Comparison of ENCODE assay signal across 8 mouse cellular contexts in genomic region chr5:88764987-88765481, GRCm38 (mm10). TPM values are rescaled to one million over a fixed set of nuclear protein-coding genes. Genes with fewer than 3 reads are reported as not detected.
A peak's percentile ranks its signal among the peaks of the same experiment; 100 is the strongest.
DNase-seq lines count a peak whose midpoint lies in the region; ATAC-seq and TF ChIP-seq lines count a peak whose summit lies in the region.

Gene Dck (plus strand): TSS chr5:88764996.

- peak; percentile 99 for ATAC-seq in forebrain, embryonic 16.5 days
- peak; percentile 96 to 97 for ATAC-seq in hematopoietic stem cell, adult 5-6 weeks (replicated peaks in 1 of 2; ENCODE audit: insufficient read depth in 1 of 2, low FRiP score in 2 of 2, low TSS enrichment in 1 of 2, low read depth in 1 of 2, poor library complexity in 2 of 2, severe bottlenecking in 2 of 2)
- peak; percentile 100 for ATAC-seq in lung, embryonic 16.5 days (ENCODE audit: low read depth)

- peaks cover 2 to 7% of the 10 kb centered on the region in 2 experiments; a peak in 3 of 4 replicates for H3K4me1 ChIP-seq in ES-E14 (ENCODE audit: control insufficient read depth in 2 of 2, insufficient read depth in 2 of 2, low read length in 2 of 2, poor library complexity in 1 of 2)
- peaks cover 12% of the 10 kb centered on the region for H3K4me1 ChIP-seq in forebrain, embryonic 16.5 days (replicated peaks; ENCODE audit: control insufficient read depth, insufficient read depth, low read length)
- peaks cover 13% of the 10 kb centered on the region for H3K4me1 ChIP-seq in lung, embryonic 16.5 days (replicated peaks; ENCODE audit: control insufficient read depth, insufficient read depth, low read length)

- H3K4me3 ChIP-seq in ES-E14 (ENCODE audit: insufficient read depth in 1 of 2, low read depth in 1 of 2, low read length in 2 of 2, poor library complexity in 1 of 2, severe bottlenecking in 1 of 2), result peak within 1 kb of the TSS; percentile 94 to 97
- H3K4me3 ChIP-seq in forebrain, embryonic 16.5 days (replicated peaks; ENCODE audit: low read length), result peak within 1 kb of the TSS; percentile 94
- peak within 1 kb of the TSS; percentile 82 for H3K4me3 ChIP-seq in lung, embryonic 16.5 days (ENCODE audit: low read length)

- peak; percentile 99 for DNase-seq in ES-E14 (ENCODE audit: low read depth, low spot score)
- peak; percentile 98 for DNase-seq in c-Kit-positive CD71-positive TER-119-negative erythroid progenitor cells, embryonic 14.5 days (ENCODE audit: low read depth)
- DNase-seq in layer of hippocampus, adult 9-11 months, result peak; percentile 98
- peak; percentile 99 for DNase-seq in ovary, adult 18-20 months (ENCODE audit: low spot score)
- peak; percentile 99 to 100 for DNase-seq in thymus, postnatal 10 days (ENCODE audit: low spot score in 2 of 2)

- peak within 1 kb of the TSS; percentile 50 for H3K4me2 ChIP-seq in forebrain, embryonic 16.5 days (ENCODE audit: low read length)
- H3K4me2 ChIP-seq in lung, embryonic 16.5 days (ENCODE audit: low read depth, low read length), result peak within 1 kb of the TSS; percentile 86

- no peaks in the 10 kb centered on the region for H3K9me3 ChIP-seq in ES-E14 (ENCODE audit: control insufficient read depth, insufficient read depth, low read depth, low read length)
- no peaks in the 10 kb centered on the region for H3K9me3 ChIP-seq in forebrain, embryonic 16.5 days (ENCODE audit: control insufficient read depth, low read length)
- H3K9me3 ChIP-seq in lung, embryonic 16.5 days (ENCODE audit: control insufficient read depth, low read length), result no peaks in the 10 kb centered on the region

- H3K27ac ChIP-seq in ES-E14 (ENCODE audit: insufficient read depth, low read depth, low read length, poor library complexity, severe bottlenecking), result peak within 1 kb of the TSS; percentile 89
- H3K27ac ChIP-seq in forebrain, embryonic 16.5 days (ENCODE audit: low read length), result peak within 1 kb of the TSS; percentile 94
- H3K27ac ChIP-seq in lung, embryonic 16.5 days (ENCODE audit: low read length), result peak within 1 kb of the TSS; percentile 87

- H3K36me3 ChIP-seq in ES-E14 (ENCODE audit: control insufficient read depth, insufficient read depth, low read length, poor library complexity, severe bottlenecking), result peaks cover 8% of the 10 kb centered on the region
- H3K36me3 ChIP-seq in forebrain, embryonic 16.5 days (ENCODE audit: control insufficient read depth, insufficient read depth), result peaks cover 4% of the 10 kb centered on the region; the same call in 1 of the 2 replicates
- peaks cover 3% of the 10 kb centered on the region; the same call in 1 of the 2 replicates for H3K36me3 ChIP-seq in lung, embryonic 16.5 days (ENCODE audit: control insufficient read depth, insufficient read depth, low read length)

- peak within 1 kb of the TSS; percentile 97 for H3K9ac ChIP-seq in ES-E14 (ENCODE audit: insufficient read depth, low read depth, low read length, poor library complexity, severe bottlenecking)
- H3K9ac ChIP-seq in forebrain, embryonic 16.5 days (replicated peaks; ENCODE audit: low read depth, low read length), result peak within 1 kb of the TSS; percentile 91
- peak within 1 kb of the TSS; percentile 89 for H3K9ac ChIP-seq in lung, embryonic 16.5 days (ENCODE audit: low read length)

- in situ Hi-C loops in ES-E14 (cut with MboI; ENCODE audit: low sequenced_read_pairs in 2 of 2, unreplicated experiment in 2 of 2), result no loop called here

- 0% methylated on average over 49 of the region's 51 CpGs for WGBS in forebrain, embryonic 16.5 days
- 0% methylated on average over 51 of the region's 51 CpGs for WGBS in lung, embryonic 16.5 days

- no peaks in the 10 kb centered on the region for H3K27me3 ChIP-seq in forebrain, embryonic 16.5 days (replicated peaks; ENCODE audit: control insufficient read depth, insufficient read depth, low read length)
- no peaks in the 10 kb centered on the region for H3K27me3 ChIP-seq in lung, embryonic 16.5 days (ENCODE audit: control insufficient read depth, insufficient read depth, low read depth, low read length)

TF ChIP-seq in ES-E14, 5 proteins besides CTCF, POLR2A, EP300 and RAD21:
- TF ChIP-seq MAFK (IDR thresholded peaks at IDR 0.05; ENCODE audit: insufficient read depth, low read depth, low read length), result no peak
- peak; percentile 75 for TF ChIP-seq CHD2 (IDR thresholded peaks at IDR 0.05; ENCODE audit: low read depth, low read length)
- peak; percentile 58; the same call in 1 of the 2 replicates for TF ChIP-seq HCFC1 (IDR thresholded peaks at IDR 0.05; ENCODE audit: borderline replicate concordance, insufficient read depth, low read length)
- TF ChIP-seq ZNF384 (IDR thresholded peaks at IDR 0.05; ENCODE audit: low read depth, low read length), result no peak
- no peak for TF ChIP-seq ZC3H11A (IDR thresholded peaks at IDR 0.05; ENCODE audit: borderline replicate concordance, low read depth, low read length)

RNA-seq across cellular contexts. Expression of gene Dck, which starts in this region (rescaled TPM):
- 11.3 and 18.2 TPM in 2 replicates for total RNA-seq in ES-E14 (2012; rRNA removed)
- 77.2 and 95.8 TPM in 2 replicates for polyA plus RNA-seq in forebrain, embryonic 16.5 days (2015; fragmentation: Nextera tagmentation; extraction: Ambion mirVana)
- total RNA-seq in hematopoietic stem cell, adult 5-6 weeks (2017), result 30.8 and 45.9 TPM in 2 replicates
- polyA plus RNA-seq in lung, embryonic 16.5 days (2015; fragmentation: Nextera tagmentation; extraction: Ambion mirVana), result 47.1 and 47.4 TPM in 2 replicates

Comparison
In these comparisons a context has a peak if more than half of its experiments do, and no peak if none do; other contexts are left out.
1. Peak in every context shown above with its lines: DNase-seq, ATAC-seq, H3K4me3 ChIP-seq and H3K27ac ChIP-seq.